Mouse (Mus musculus): ENCODE measurements around the gene Art4. TPM values are rescaled to one million over a fixed set of nuclear protein-coding genes. Genes with fewer than 3 reads are reported as not detected.

The Art4 gene
- total RNA-seq (2014; fragmentation: Nextera tagmentation) (14.2 and 27.8 TPM in 2 replicates), total RNA-seq (2017) (30.5 and 31.7 TPM in 2 replicates), polyA plus RNA-seq (2012) (1.7 and 1.8 TPM in 2 replicates)

DNA sequence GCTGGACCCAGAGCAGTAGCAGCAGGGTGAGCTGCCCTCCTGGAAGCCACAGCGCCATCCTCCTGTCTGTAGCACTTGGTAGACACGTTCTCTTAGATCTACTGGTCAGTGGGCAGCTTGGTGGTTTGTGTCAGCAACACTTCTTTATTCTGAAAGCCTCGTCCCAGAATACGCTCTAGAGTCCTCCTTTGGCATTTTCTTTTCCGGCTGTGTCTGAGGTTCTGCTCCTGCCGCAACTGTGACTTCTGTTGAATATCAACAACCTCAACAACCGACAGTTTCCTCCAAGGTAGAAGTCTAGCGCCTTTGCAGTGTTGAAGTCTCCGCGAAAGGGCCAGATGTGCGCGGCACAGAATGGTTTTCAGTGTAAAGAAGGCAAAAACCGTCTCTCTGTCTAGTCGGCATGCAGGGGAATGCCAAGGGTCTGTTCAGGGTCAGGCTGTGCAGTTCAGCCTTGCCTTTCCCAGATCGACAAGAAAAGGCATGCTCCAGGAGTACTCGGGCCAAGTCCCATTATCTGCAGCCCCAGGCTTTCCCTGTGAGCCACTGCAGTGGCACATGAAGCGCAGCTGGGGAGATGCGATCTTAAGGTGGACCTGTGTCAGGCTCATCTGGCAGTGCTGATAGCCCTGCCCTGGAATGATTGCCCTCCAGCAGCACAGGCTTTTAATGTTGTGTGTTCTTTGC is at the start of gene Art4:
Gene Art4 (minus strand): TSS at position 548 of the 687 bp plus-strand sequence.
- DNase-seq (ENCODE audit: low spot score): peak; percentile 63
- Histone ChIP-seq H3K9me3 (replicated peaks) (no peaks in the 10 kb centered on the region), H3K4me3 (ENCODE audit: low read depth, low read length) (peak within 1 kb of the TSS; percentile 72), H3K36me3 (replicated peaks) (peaks cover 16% of the 10 kb centered on the region), H3K4me1 (ENCODE audit: insufficient read depth, low read depth, low read length) (peaks cover 71% of the 10 kb centered on the region), H3K27me3 (ENCODE audit: insufficient read depth, low read length) (no peaks in the 10 kb centered on the region)
- peak; percentile 92 for TF ChIP-seq GATA2 (IDR thresholded peaks at IDR 0.05; ENCODE audit: borderline replicate concordance, low read depth, low read length)
- TF ChIP-seq TAL1 (conservative IDR thresholded peaks at IDR 0.05; ENCODE audit: low read depth, low read length): peak; percentile 99
- TF ChIP-seq POLR2AphosphoS5 (IDR thresholded peaks at IDR 0.05; ENCODE audit: insufficient replicate concordance, low read depth, low read length): no peak
- TF ChIP-seq CTCF (IDR thresholded peaks at IDR 0.05; ENCODE audit: low read depth, low read length): no peak
- no peak for TF ChIP-seq GATA1 (IDR thresholded peaks at IDR 0.05; ENCODE audit: borderline replicate concordance, low read length)
- ATAC-seq (ENCODE audit: extremely low read depth, insufficient number of reproducible peaks, low FRiP score, poor library complexity, severe bottlenecking): peak; percentile 87

DNA sequence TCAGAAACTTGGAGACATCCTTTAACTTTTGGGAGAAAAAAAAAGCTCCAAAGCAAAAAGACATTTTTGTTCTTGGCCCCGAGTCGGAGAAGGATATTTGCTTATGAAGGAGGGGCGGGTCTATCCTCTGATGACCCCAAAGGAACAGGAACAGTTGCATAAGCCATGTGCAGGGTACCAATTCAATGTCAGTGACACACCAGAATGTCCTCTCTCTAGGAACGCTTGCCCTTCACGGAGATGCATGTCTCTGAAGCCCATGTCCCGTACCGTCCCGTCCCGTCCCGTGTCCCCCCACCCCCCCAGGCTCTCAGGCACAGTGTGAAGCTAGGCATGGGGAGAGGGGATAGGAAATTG is 49.4 kb upstream of the Art4 start:
- TF ChIP-seq POLR2AphosphoS5 (IDR thresholded peaks at IDR 0.05; ENCODE audit: insufficient replicate concordance, low read depth, low read length) (no peak), GATA1 (IDR thresholded peaks at IDR 0.05; ENCODE audit: borderline replicate concordance, low read length) (no peak), TAL1 (conservative IDR thresholded peaks at IDR 0.05; ENCODE audit: low read depth, low read length) (no peak), GATA2 (IDR thresholded peaks at IDR 0.05; ENCODE audit: borderline replicate concordance, low read depth, low read length) (no peak), CTCF (IDR thresholded peaks at IDR 0.05; ENCODE audit: low read depth, low read length) (no peak)
- ATAC-seq (ENCODE audit: extremely low read depth, insufficient number of reproducible peaks, low FRiP score, poor library complexity, severe bottlenecking) (no peak), DNase-seq (ENCODE audit: low spot score) (no peak)
- Histone ChIP-seq H3K27me3 (ENCODE audit: insufficient read depth, low read length) (peaks cover 10% of the 10 kb centered on the region; the same call in 1 of the 2 replicates), H3K36me3 (replicated peaks) (no peaks in the 10 kb centered on the region), H3K4me3 (ENCODE audit: low read depth, low read length) (no peak overlapping the region), H3K4me1 (ENCODE audit: insufficient read depth, low read depth, low read length) (no peaks in the 10 kb centered on the region; the same call in 1 of the 2 replicates), H3K9me3 (replicated peaks) (no peaks in the 10 kb centered on the region)

DNA sequence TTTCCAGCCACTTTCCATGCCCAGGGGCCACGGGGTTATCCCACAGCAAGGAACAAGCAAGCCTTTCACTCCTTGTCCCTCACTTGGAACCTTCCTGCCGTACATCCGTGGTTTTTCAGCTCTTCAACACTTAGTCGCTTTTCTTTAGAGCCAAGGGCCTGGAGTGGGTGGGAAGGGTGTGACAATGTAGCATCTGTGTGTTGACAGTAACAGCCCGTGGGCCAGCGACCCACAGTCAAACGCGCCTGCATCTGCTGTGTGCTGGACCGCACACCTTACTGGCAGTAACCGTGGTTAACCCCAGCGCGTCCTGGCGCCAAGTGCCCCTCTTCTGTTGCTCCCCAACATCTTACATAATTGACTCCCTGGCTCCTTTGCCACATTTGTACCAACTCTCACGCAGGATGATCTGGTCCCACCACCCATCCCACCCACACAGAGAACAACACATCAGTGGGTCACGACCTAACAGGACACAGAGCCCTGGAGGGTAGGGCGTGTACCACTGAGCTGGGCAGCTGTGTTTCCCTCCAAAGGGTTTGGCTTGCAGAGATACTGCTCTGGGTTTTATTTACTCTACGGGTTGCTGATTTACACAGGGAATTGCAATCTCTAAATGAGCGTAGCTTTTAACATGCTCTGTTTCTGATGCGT is 48.9 kb upstream of the Art4 start:
- no peak for DNase-seq (ENCODE audit: low spot score)
- Histone ChIP-seq H3K4me1 (ENCODE audit: insufficient read depth, low read depth, low read length) (no peaks in the 10 kb centered on the region; the same call in 1 of the 2 replicates), H3K36me3 (replicated peaks) (no peaks in the 10 kb centered on the region), H3K27me3 (ENCODE audit: insufficient read depth, low read length) (peaks cover 10% of the 10 kb centered on the region; the same call in 1 of the 2 replicates), H3K4me3 (ENCODE audit: low read depth, low read length) (no peak overlapping the region), H3K9me3 (replicated peaks) (no peaks in the 10 kb centered on the region)
- ATAC-seq (ENCODE audit: extremely low read depth, insufficient number of reproducible peaks, low FRiP score, poor library complexity, severe bottlenecking): no peak
- TF ChIP-seq CTCF (IDR thresholded peaks at IDR 0.05; ENCODE audit: low read depth, low read length): no peak
- no peak for TF ChIP-seq GATA2 (IDR thresholded peaks at IDR 0.05; ENCODE audit: borderline replicate concordance, low read depth, low read length)
- no peak for TF ChIP-seq TAL1 (conservative IDR thresholded peaks at IDR 0.05; ENCODE audit: low read depth, low read length)
- TF ChIP-seq GATA1 (IDR thresholded peaks at IDR 0.05; ENCODE audit: borderline replicate concordance, low read length): no peak
- TF ChIP-seq POLR2AphosphoS5 (IDR thresholded peaks at IDR 0.05; ENCODE audit: insufficient replicate concordance, low read depth, low read length): no peak

DNA sequence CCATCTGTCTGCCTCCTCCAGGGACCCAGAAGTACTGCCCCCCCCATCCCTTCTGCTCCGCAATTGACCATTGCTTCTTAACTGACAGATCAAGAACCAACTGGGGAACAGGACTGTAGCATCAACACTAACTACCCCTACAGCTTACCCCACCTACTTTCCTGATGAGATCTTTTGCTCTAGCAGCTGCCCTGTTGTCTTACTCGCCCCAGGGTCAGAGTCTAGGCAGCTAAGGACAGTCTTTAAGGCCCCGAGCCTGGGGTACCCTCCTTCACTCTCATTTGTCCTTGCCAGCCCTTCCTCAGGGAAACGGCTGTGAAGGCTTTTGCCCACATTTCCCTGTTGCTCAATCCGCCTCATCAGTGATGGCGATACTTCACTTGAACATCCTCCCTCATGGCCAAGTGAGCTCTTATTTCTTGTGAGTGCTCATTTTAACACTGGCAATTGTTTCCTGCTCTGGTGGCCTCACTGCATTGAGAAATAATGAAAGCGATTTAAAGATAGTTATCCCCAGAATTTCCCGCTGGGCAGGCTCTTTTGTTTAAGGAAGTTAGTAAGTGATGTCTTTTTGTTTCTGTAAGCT is 46.4 kb upstream of the Art4 start:
- no peak for TF ChIP-seq GATA1 (IDR thresholded peaks at IDR 0.05; ENCODE audit: borderline replicate concordance, low read length)
- TF ChIP-seq POLR2AphosphoS5 (IDR thresholded peaks at IDR 0.05; ENCODE audit: insufficient replicate concordance, low read depth, low read length): no peak

DNA sequence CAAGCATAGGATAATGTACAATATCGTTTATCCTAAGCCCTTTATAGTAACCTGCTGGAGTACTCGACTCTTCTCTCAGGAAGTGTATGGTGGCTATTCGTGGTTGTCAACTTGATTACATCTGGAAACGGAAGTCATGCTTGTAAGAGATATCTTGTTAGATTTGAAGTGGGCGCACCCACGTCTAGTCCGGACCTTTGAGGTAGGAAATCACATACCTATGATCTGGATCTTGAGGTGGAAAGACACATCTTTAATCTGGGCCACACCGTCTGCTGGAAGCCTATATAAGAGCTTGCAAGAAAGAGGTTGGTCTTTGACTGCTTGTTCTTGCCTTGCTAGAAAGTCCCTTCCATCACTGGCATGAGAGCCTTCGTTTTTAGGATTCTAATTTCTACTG is 45.0 kb upstream of the Art4 start:
- H3K36me3 ChIP-seq (replicated peaks): no peaks in the 10 kb centered on the region
- H3K4me3 ChIP-seq (ENCODE audit: low read depth, low read length): no peak overlapping the region
- TF ChIP-seq GATA1 (IDR thresholded peaks at IDR 0.05; ENCODE audit: borderline replicate concordance, low read length) (no peak), GATA2 (IDR thresholded peaks at IDR 0.05; ENCODE audit: borderline replicate concordance, low read depth, low read length) (no peak), CTCF (IDR thresholded peaks at IDR 0.05; ENCODE audit: low read depth, low read length) (no peak), TAL1 (conservative IDR thresholded peaks at IDR 0.05; ENCODE audit: low read depth, low read length) (no peak), POLR2AphosphoS5 (IDR thresholded peaks at IDR 0.05; ENCODE audit: insufficient replicate concordance, low read depth, low read length) (no peak)
- H3K4me1 ChIP-seq (ENCODE audit: insufficient read depth, low read depth, low read length): peaks cover 3% of the 10 kb centered on the region
- H3K27me3 ChIP-seq (ENCODE audit: insufficient read depth, low read length): peaks cover 10% of the 10 kb centered on the region; the same call in 1 of the 2 replicates
- no peaks in the 10 kb centered on the region for H3K9me3 ChIP-seq (replicated peaks)
- DNase-seq (ENCODE audit: low spot score) (no peak), ATAC-seq (ENCODE audit: extremely low read depth, insufficient number of reproducible peaks, low FRiP score, poor library complexity, severe bottlenecking) (no peak)

More for the DNA sequence above, 46.4 kb upstream of the Art4 start:
- Histone ChIP-seq H3K36me3 (replicated peaks) (no peaks in the 10 kb centered on the region), H3K9me3 (replicated peaks) (no peaks in the 10 kb centered on the region), H3K27me3 (ENCODE audit: insufficient read depth, low read length) (peaks cover 10% of the 10 kb centered on the region; the same call in 1 of the 2 replicates), H3K4me3 (ENCODE audit: low read depth, low read length) (no peak overlapping the region), H3K4me1 (ENCODE audit: insufficient read depth, low read depth, low read length) (peaks cover 3% of the 10 kb centered on the region)
- ATAC-seq (ENCODE audit: extremely low read depth, insufficient number of reproducible peaks, low FRiP score, poor library complexity, severe bottlenecking) (no peak), DNase-seq (ENCODE audit: low spot score) (no peak)

DNA sequence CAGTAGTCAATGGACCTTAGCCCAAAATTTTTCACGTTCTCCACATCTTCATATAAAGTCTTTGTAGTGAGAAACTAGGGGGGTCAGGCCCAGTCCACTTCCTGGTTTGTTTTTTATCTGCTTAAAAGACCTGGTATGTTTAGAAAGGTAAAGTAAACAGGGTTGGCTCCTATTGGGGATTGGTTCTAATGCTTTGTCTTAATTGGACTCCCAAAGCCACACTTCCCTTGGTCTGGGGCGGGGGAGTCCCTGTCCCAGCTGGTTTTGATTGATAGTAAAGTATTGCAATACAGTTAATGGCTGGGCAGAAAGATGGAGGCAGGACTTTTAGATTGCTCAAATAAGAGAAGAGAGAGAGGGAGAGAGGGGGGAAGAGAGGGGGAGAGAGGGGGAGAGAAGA is 43.5 kb upstream of the Art4 start:
- Histone ChIP-seq H3K4me3 (ENCODE audit: low read depth, low read length) (no peak overlapping the region), H3K9me3 (replicated peaks) (no peaks in the 10 kb centered on the region), H3K27me3 (ENCODE audit: insufficient read depth, low read length) (0 out of 2 replicates have a peak, but pooled peaks cover 4% of the 10 kb centered on the region), H3K4me1 (ENCODE audit: insufficient read depth, low read depth, low read length) (peaks cover 3% of the 10 kb centered on the region), H3K36me3 (replicated peaks) (no peaks in the 10 kb centered on the region)
- DNase-seq (ENCODE audit: low spot score): no peak
- TF ChIP-seq POLR2AphosphoS5 (IDR thresholded peaks at IDR 0.05; ENCODE audit: insufficient replicate concordance, low read depth, low read length) (no peak), TAL1 (conservative IDR thresholded peaks at IDR 0.05; ENCODE audit: low read depth, low read length) (no peak), CTCF (IDR thresholded peaks at IDR 0.05; ENCODE audit: low read depth, low read length) (no peak), GATA1 (IDR thresholded peaks at IDR 0.05; ENCODE audit: borderline replicate concordance, low read length) (no peak), GATA2 (IDR thresholded peaks at IDR 0.05; ENCODE audit: borderline replicate concordance, low read depth, low read length) (no peak)
- ATAC-seq (ENCODE audit: extremely low read depth, insufficient number of reproducible peaks, low FRiP score, poor library complexity, severe bottlenecking): peak; percentile 40; the same call in 1 of the 2 replicates

Data from G1E (cell line).